Mouse (Mus musculus): Measurements from ENCODE around the gene Dis3l. TPM values are rescaled to one million over a fixed set of nuclear protein-coding genes. Genes with fewer than 3 reads are reported as not detected.
"Not testable (repeated sequence)": the region's sequence is repeated elsewhere in the genome, so short reads cannot be mapped to it uniquely, and the experiment has no call there.

The Dis3l gene
- polyA plus RNA-seq, 1 experiment from 2014 or later, result 23.6 TPM

DNA sequence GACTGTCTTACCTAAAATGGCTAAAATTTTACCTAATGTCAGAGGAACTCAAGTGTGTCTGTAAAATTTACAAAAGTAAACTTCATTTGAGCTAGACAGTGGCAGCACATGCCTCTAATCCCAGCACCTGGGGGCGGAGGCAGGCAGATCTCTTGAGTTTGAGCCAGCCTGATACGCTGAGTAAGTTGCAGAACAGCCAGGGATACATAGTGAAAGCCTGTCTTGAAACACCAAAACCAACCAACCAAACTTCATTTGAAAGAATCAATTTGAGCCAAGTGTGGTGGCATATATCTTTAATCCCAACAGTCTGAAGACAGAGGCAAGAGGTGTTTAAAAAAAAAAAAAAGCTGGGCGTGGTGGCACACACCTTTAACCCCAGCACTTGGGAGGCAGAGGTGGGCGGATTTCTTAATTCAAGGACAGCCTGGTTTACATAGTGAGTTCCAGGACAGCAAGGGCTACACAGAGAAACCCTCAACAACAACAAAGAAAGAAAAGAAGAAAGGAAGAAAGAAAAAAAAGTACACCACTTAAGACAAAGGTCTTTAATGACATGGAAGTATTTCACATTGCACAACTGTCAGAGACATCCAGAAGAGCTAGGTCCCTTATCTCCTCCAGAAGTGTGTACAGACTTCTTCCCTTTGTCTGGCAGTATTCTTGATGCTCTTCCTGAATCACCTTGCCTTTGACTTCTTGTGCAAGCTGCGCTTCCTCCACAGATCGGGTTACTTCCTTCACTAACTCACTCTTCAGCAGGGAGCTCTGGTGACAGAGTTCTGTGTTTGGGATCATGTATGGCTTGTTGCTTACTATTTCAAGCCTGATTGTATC lies 34.4 kb downstream of the Dis3l start:
- Histone ChIP-seq H3K27ac (no peak overlapping the region), H3K36me3 (peaks cover 90% of the 10 kb centered on the region), H3K27me3 (ENCODE audit: low read depth, poor library complexity, severe bottlenecking) (no peaks in the 10 kb centered on the region), H3K4me3 (no peak overlapping the region), H3K9me3 (replicated peaks) (no peaks in the 10 kb centered on the region), H3K4me1 (no peaks in the 10 kb centered on the region)
- WGBS, result 87% methylated on average over 6 of the region's 6 CpGs
- DNase-seq (ENCODE audit: low spot score), result no peak

DNA sequence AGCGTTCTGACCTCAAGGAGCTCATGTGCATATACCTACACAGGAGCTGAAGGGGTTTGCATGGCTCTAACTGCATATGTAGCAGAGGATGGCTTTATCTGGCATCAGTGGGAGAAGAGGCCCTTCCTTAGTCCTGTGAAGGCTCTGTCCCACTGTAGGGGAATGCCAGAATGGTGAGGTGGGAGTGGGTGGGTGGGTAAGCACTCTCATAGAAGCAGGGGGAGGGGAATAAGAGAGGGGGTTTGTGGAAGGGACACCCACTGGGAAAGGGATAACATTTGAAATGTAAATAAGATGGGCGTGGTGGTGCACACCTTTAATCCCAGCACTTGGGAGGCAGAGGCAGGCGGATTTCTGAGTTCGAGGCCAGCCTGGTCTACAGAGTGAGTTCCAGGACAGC lies 38.0 kb downstream of the Dis3l start:
- H3K36me3 ChIP-seq, result peaks cover 98% of the 10 kb centered on the region
- not testable (repeated sequence) for H3K4me1 ChIP-seq; H3K27me3 ChIP-seq (ENCODE audit: low read depth, poor library complexity, severe bottlenecking); DNase-seq (ENCODE audit: low spot score); H3K27ac ChIP-seq; H3K4me3 ChIP-seq; H3K9me3 ChIP-seq (replicated peaks)
- WGBS, result 93% methylated on average over 4 of the region's 4 CpGs

DNA sequence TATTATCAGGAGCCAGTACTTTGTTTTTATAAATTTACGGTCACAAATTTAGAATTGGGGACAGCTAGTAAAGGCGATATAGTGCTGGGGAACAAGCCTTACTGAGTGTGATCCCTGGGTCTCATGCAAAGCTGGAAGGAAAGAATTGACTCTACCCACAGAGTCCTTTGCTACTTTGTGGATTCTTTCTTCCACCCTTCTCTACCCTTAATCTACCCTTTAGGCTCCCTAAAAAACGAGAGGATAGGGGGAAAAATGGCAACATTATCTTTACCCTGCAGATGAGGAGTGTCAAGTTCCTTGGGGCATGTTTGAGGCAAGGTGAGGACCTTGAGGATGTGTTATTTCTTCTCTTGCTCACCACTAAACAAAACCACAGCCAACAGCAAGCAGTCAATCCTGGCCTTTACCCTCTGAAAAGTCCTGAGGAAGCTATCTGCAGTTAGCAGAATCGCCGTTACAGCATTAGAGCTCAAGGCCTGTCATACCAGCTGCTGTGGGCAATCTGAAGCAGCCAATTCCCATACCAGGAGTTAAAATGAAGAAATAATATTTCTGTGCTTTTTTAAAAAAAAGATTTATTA lies 58.6 kb downstream of the Dis3l start:
- H3K9me3 ChIP-seq (replicated peaks), result no peaks in the 10 kb centered on the region
- WGBS, result 75% methylated on average over 5 of the region's 5 CpGs
- peak overlapping the region; percentile 76 for H3K4me3 ChIP-seq
- no peak for DNase-seq (ENCODE audit: low spot score)
- H3K27me3 ChIP-seq (ENCODE audit: low read depth, poor library complexity, severe bottlenecking), result no peaks in the 10 kb centered on the region
- peaks cover 6% of the 10 kb centered on the region for H3K4me1 ChIP-seq
- H3K27ac ChIP-seq, result peak overlapping the region; percentile 98
- H3K36me3 ChIP-seq, result peaks cover 35% of the 10 kb centered on the region

DNA sequence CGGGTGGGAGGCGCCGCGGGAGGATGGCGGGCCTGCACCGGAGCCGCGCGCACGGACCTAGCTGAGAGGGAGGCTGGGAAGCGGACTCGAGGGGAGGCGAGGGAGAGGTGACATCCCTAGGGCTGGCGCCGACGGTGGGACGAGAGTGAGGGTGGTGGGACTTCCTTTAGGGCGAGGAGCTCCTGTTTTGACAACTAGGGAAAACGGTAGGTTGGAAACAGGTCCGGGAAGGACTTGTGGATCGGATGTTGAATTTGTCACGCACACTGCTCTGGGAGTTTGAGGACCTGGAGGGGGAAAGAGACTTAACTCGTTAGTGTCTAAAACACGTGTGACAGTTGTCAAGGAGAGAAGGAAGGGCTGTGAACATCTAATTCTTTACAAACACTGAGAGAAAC lies 59.3 kb downstream of the Dis3l start:
- 0% methylated on average over 24 of the region's 24 CpGs for WGBS
- Histone ChIP-seq H3K36me3 (peaks cover 28% of the 10 kb centered on the region), H3K27ac (peak overlapping the region; percentile 98), H3K9me3 (replicated peaks) (no peaks in the 10 kb centered on the region), H3K4me3 (peak overlapping the region; percentile 76), H3K4me1 (peaks cover 6% of the 10 kb centered on the region), H3K27me3 (ENCODE audit: low read depth, poor library complexity, severe bottlenecking) (no peaks in the 10 kb centered on the region)
- DNase-seq (ENCODE audit: low spot score), result no peak

DNA sequence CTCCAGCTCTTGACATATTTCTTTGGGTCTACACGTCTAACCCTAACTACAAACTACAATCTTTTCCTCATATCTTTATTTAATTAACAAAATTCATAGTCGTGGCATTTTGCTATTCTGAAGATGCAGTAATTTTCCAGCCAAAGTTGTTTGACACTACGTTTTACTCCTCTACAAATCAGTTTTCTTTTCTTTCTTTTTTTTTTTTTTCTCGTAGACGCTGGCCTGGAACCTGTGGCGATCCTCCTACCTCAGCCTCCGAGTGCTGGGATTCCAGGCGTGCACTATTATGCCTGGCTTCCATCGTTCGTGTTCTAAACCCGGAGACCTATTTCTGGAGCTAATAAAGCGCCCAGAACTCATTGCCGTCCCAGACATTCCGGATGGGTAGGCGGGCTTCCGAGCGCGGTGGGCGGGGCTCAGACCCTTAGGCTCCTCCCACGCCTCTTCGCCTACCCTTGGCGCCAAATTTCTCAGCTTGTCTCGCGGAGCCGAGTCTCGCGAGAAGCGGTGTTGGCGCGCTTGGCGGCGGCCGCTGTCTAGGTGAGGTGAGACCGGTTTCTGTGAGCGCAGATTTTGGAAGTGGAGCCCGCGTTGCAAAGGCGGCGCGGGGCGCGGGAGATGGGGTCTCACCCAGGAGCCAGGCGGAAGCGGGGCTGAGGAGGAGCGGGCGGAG lies 59.8 kb downstream of the Dis3l start, which contains the start of gene Tipin:
Tipin (plus strand) TSS at position 477 of the 676 bp plus-strand sequence.
- WGBS, result 3% methylated on average over 46 of the region's 46 CpGs
- peak within 1 kb of the TSS; percentile 98 for H3K27ac ChIP-seq
- no peaks in the 10 kb centered on the region for H3K27me3 ChIP-seq (ENCODE audit: low read depth, poor library complexity, severe bottlenecking)
- H3K4me3 ChIP-seq, result peak within 1 kb of the TSS; percentile 76
- DNase-seq (ENCODE audit: low spot score), result peak; percentile 97
- peaks cover 6% of the 10 kb centered on the region for H3K4me1 ChIP-seq
- H3K36me3 ChIP-seq, result peaks cover 27% of the 10 kb centered on the region
- H3K9me3 ChIP-seq (replicated peaks), result no peaks in the 10 kb centered on the region

DNA sequence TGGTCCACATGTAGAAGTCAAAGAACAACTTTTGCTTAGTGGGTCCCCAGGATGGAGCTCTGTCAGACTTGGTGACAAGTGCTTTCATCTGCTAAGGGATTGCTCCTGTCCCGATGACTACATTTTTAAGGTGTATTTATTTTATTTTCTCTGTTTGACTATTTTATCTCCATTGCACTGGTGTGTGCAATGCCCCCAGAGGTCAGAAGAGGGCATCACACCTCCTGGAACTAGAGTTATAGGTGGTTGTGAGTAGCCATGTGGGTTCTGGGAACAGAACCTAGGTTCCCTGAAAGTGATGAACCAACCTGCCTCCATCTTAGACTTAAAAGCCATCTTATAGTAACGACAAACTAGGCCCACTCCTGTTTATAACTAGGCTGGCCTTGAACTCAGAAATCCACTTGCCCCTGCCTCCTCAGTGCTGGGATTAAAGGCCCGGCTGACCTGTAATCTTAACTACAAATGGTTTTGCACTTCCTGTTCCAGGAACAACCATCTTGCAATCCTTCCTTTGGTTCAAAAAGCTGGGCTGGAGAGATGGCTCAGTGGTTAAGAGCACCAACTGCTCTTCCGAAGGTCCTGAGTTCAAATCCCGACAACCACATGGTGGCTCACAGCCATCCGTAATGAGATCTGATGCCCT lies 62.3 kb downstream of the Dis3l start:
- Histone ChIP-seq H3K36me3 (peaks cover 7% of the 10 kb centered on the region), H3K27me3 (ENCODE audit: low read depth, poor library complexity, severe bottlenecking) (no peaks in the 10 kb centered on the region), H3K4me3 (no peak overlapping the region), H3K27ac (no peak overlapping the region), H3K9me3 (replicated peaks) (no peaks in the 10 kb centered on the region), H3K4me1 (peaks cover 6% of the 10 kb centered on the region)
- DNase-seq (ENCODE audit: low spot score), result no peak
- 93% methylated on average over 6 of the region's 6 CpGs for WGBS

DNA sequence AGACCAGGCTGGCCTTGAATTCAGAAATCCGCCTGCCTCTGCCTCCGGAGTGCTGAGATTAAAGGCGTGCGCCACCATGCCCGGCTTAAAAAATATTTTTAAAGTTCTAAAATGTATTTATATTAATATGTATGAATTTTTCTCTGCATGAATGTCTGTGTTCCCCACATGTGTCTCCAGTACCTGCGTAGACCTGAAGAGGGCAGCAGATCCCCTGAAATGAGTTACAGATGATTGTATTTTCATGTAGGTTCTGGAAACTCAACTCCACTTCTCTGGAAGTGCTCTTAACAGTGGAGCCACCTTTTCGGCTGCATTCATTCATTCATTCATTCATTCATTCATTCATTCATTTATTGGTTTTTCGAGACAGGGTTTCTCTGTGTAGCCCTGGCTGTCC lies 63.4 kb downstream of the Dis3l start:
- peak; percentile 79 for DNase-seq (ENCODE audit: low spot score)
- Histone ChIP-seq H3K27ac (no peak overlapping the region), H3K9me3 (replicated peaks) (no peaks in the 10 kb centered on the region), H3K4me1 (peaks cover 5% of the 10 kb centered on the region), H3K36me3 (no peaks in the 10 kb centered on the region), H3K4me3 (no peak overlapping the region), H3K27me3 (ENCODE audit: low read depth, poor library complexity, severe bottlenecking) (no peaks in the 10 kb centered on the region)
- 73% methylated on average over 8 of the region's 8 CpGs for WGBS

DNA sequence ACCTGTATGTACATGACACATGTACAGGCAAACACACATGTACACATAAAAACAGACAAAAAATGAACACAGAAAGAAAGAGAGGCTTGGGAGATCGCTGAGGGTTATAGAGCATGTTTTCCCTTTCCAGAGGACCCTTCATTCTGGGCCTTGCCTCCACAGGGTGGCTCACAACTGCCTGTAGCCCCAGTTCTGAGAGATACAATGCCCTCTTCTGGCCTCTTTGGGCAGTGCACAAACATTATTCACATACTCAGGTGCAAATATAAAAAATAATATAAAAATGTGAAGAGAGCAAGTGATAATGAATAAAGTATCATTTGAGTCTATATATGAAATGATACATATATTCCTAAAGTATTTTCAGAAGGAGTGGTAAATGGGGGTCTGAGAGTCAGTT lies 66.2 kb downstream of the Dis3l start:
- H3K27ac ChIP-seq, result no peak overlapping the region
- no peaks in the 10 kb centered on the region for H3K4me1 ChIP-seq
- H3K36me3 ChIP-seq, result no peaks in the 10 kb centered on the region
- no peaks in the 10 kb centered on the region for H3K27me3 ChIP-seq (ENCODE audit: low read depth, poor library complexity, severe bottlenecking)
- no peaks in the 10 kb centered on the region for H3K9me3 ChIP-seq (replicated peaks)
- DNase-seq (ENCODE audit: low spot score), result no peak
- no peak overlapping the region for H3K4me3 ChIP-seq
- 62% methylated on average over 1 of the region's 1 CpGs for WGBS

DNA sequence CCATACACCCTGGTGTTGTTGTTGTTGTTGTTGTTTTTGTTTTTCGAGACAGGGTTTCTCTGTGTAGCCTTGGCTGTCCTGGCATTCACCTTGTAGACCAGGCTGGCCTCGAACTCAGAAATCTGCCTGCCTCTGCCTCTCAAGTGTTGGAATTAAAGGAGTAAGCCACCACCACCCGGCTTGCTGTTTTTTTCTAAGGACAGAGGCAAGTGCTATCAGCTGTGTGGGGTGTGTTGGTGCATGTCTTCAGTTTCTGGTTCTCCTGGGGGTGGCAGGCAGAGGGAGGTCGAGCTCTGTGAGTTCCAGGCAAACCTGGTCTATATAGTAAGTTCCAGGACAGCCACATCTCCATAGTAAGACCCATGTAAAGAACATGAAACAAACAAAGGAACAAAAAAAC lies 66.8 kb downstream of the Dis3l start:
- DNase-seq (ENCODE audit: low spot score), result no peak
- Histone ChIP-seq H3K4me3 (no peak overlapping the region), H3K27me3 (ENCODE audit: low read depth, poor library complexity, severe bottlenecking) (no peaks in the 10 kb centered on the region), H3K4me1 (no peaks in the 10 kb centered on the region), H3K9me3 (replicated peaks) (no peaks in the 10 kb centered on the region), H3K36me3 (no peaks in the 10 kb centered on the region), H3K27ac (no peak overlapping the region)
- WGBS, result 82% methylated on average over 4 of the region's 4 CpGs

DNA sequence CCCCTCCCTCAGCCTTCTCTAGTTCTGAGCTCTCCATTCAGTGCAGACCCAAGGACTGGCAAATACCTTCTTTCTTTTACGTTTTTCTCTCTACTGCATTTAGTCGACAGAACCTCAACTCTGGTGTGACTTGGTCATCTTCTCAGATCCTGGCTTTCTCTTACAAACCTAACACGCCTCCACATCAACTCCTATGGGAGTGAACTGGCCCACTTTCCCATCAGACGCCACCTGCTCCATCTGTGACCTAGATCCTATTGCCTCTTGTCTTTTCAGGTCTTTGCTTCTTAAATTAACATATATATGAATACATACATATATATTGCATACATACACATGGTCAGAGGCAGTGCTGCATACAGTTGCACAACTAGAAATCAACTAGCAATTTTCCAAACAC lies 67.3 kb downstream of the Dis3l start:
- WGBS, result 78% methylated on average over 4 of the region's 4 CpGs
- Histone ChIP-seq H3K27ac (no peak overlapping the region), H3K4me3 (no peak overlapping the region), H3K9me3 (replicated peaks) (no peaks in the 10 kb centered on the region), H3K4me1 (no peaks in the 10 kb centered on the region), H3K36me3 (no peaks in the 10 kb centered on the region), H3K27me3 (ENCODE audit: low read depth, poor library complexity, severe bottlenecking) (no peaks in the 10 kb centered on the region)
- no peak for DNase-seq (ENCODE audit: low spot score)

DNA sequence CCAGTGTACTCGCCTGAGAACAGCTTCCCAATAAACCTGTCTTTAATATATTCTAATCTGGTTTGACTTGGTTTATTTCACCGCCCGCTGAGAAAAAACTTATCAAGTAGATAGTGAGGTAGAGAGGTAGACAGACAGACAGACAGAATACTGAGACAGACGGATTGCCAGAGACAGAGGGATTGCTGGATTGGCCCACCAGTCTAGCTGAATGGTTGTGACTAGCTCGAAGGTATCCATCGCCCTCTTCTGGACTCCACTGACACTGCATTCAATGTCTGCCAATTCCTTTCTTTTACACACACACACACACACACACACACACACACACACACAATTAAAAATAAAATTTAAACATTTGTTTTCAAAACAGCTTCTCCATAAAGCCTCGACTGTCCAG lies 68.5 kb downstream of the Dis3l start:
- no peaks in the 10 kb centered on the region for H3K4me1 ChIP-seq
- no peaks in the 10 kb centered on the region for H3K27me3 ChIP-seq (ENCODE audit: low read depth, poor library complexity, severe bottlenecking)
- H3K36me3 ChIP-seq, result no peaks in the 10 kb centered on the region
- peak; percentile 54 for DNase-seq (ENCODE audit: low spot score)
- WGBS, result 48% methylated on average over 7 of the region's 7 CpGs
- H3K4me3 ChIP-seq, result no peak overlapping the region
- no peak overlapping the region for H3K27ac ChIP-seq
- H3K9me3 ChIP-seq (replicated peaks), result no peaks in the 10 kb centered on the region

DNA sequence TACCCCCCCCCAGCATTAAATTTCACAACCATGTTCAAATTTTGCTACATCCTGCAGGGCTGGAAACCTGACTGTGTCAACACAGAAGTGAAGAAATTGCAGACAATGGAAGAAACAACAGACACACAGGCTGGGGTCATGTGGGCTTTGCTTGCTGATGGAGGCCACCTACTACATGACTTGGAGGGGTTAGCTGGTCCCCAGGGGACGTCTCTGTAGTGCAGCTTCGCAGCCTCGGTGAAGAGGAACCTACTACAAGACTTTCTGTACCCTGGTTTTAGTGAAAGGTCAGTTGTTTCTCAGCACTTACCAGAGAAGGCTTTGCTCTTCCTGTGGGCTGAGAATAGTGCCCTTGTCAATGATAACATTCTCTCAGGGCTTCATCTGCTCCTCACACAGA lies 69.8 kb downstream of the Dis3l start:
- no peaks in the 10 kb centered on the region for H3K9me3 ChIP-seq (replicated peaks)
- H3K27ac ChIP-seq, result no peak overlapping the region
- 72% methylated on average over 3 of the region's 3 CpGs for WGBS
- H3K36me3 ChIP-seq, result no peaks in the 10 kb centered on the region
- H3K4me3 ChIP-seq, result no peak overlapping the region
- H3K4me1 ChIP-seq, result no peaks in the 10 kb centered on the region
- DNase-seq (ENCODE audit: low spot score), result no peak
- no peaks in the 10 kb centered on the region for H3K27me3 ChIP-seq (ENCODE audit: low read depth, poor library complexity, severe bottlenecking)

DNA sequence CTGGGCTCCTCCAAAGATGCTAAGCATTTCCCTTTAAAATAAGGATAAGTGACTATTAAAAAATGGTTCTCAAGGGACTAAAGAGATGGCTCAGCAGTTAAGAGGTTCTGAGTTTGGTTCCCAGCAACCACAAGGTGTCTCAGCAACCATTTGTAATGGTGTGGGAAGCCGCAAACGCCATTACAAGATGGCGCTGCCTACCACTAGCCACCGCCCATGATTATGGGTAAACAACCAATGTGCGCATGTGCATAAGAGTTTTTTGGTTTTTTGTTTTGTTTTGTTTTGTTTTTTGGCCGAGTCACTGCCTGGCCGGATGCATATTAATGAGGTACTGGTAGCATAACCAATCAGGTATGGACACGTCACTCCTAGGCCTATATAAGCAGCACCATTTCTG lies 72.3 kb downstream of the Dis3l start:
- not testable (repeated sequence) for H3K27ac ChIP-seq; H3K36me3 ChIP-seq; H3K4me3 ChIP-seq; H3K4me1 ChIP-seq; H3K9me3 ChIP-seq (replicated peaks); DNase-seq (ENCODE audit: low spot score); H3K27me3 ChIP-seq (ENCODE audit: low read depth, poor library complexity, severe bottlenecking)
- WGBS, result 95% methylated on average over 8 of the region's 8 CpGs
